Mouse (Mus musculus): ENCODE data around the gene Cntn5.

Cntn5 gene

GRCm38 (mm10) chr9:10668676-10669075 lies 235.9 kb downstream of the Cntn5 start:
- TF ChIP-seq POU5F1 (IDR thresholded peaks at IDR 0.05; ENCODE audit: borderline replicate concordance, low read length) (no peak), NANOG (IDR thresholded peaks at IDR 0.05; ENCODE audit: borderline replicate concordance, low read length) (no peak), CTCF (conservative IDR thresholded peaks at IDR 0.05; ENCODE audit: low read length) (no peak)
- H3K4me3 ChIP-seq (replicated peaks; ENCODE audit: low read length), result no peak overlapping the region
- no peaks in the 10 kb centered on the region for H3K9me3 ChIP-seq (ENCODE audit: low read length)
- no peaks in the 10 kb centered on the region for H3K27me3 ChIP-seq (ENCODE audit: insufficient read depth, low read length)
- no peaks in the 10 kb centered on the region for H3K4me1 ChIP-seq (replicated peaks; ENCODE audit: low read depth, low read length)
- H3K36me3 ChIP-seq (ENCODE audit: insufficient read depth, low read length), result no peaks in the 10 kb centered on the region

DNA sequence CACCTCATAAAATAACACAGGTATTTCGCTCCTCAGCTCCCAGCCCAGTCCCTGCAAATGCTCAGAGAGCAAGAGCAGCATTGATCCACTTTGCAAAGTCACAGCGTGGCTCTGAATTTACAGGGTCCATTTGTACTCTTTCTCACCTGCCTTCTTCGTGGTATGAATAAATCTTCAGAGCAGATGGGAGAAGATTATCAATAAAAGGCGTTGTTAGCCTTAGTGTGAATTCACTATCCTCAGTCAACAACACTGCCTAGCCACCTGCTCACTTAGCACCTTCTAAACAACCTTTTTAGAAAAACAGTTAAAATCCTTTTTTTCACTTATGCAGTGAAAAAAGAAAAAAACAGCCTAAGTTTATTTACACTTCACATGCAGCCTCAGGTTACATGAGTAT lies 237.1 kb downstream of the Cntn5 start:
- Histone ChIP-seq H3K9me3 (ENCODE audit: low read length) (no peaks in the 10 kb centered on the region), H3K27me3 (ENCODE audit: insufficient read depth, low read length) (no peaks in the 10 kb centered on the region), H3K36me3 (ENCODE audit: insufficient read depth, low read length) (no peaks in the 10 kb centered on the region), H3K4me3 (replicated peaks; ENCODE audit: low read length) (no peak overlapping the region), H3K4me1 (replicated peaks; ENCODE audit: low read depth, low read length) (no peaks in the 10 kb centered on the region)
- TF ChIP-seq NANOG (IDR thresholded peaks at IDR 0.05; ENCODE audit: borderline replicate concordance, low read length) (no peak), POU5F1 (IDR thresholded peaks at IDR 0.05; ENCODE audit: borderline replicate concordance, low read length) (no peak), CTCF (conservative IDR thresholded peaks at IDR 0.05; ENCODE audit: low read length) (no peak)

DNA sequence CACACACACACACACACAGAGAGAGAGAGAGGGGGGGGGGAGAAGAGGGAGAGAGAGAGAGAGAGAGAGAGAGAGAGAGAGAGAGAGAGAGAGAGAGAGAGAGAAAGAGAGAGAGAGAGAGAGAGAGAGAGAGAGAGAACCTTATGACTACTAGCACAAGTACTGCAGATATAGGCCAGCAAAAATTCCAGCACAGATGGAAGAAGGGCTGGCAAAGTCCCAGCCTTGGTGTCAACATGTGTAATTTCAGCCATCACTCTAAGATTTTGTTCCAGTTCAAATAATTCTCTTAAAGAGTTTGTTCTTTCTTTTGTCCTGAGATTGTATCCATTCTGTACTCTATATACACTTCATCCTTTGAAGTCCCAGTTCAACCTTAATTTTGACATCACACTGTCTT lies 238.8 kb downstream of the Cntn5 start:
- Histone ChIP-seq H3K27me3 (ENCODE audit: insufficient read depth, low read length) (no peaks in the 10 kb centered on the region), H3K4me1 (replicated peaks; ENCODE audit: low read depth, low read length) (no peaks in the 10 kb centered on the region), H3K36me3 (ENCODE audit: insufficient read depth, low read length) (no peaks in the 10 kb centered on the region), H3K9me3 (ENCODE audit: low read length) (no peaks in the 10 kb centered on the region), H3K4me3 (replicated peaks; ENCODE audit: low read length) (no peak overlapping the region)
- no peak for TF ChIP-seq POU5F1 (IDR thresholded peaks at IDR 0.05; ENCODE audit: borderline replicate concordance, low read length)
- no peak for TF ChIP-seq NANOG (IDR thresholded peaks at IDR 0.05; ENCODE audit: borderline replicate concordance, low read length)
- TF ChIP-seq CTCF (conservative IDR thresholded peaks at IDR 0.05; ENCODE audit: low read length), result no peak

- no peaks in the 10 kb centered on the region for H3K36me3 ChIP-seq (ENCODE audit: insufficient read depth, low read length)
- TF ChIP-seq CTCF (conservative IDR thresholded peaks at IDR 0.05; ENCODE audit: low read length), result no peak
- no peak for TF ChIP-seq POU5F1 (IDR thresholded peaks at IDR 0.05; ENCODE audit: borderline replicate concordance, low read length)
- H3K4me3 ChIP-seq (replicated peaks; ENCODE audit: low read length), result no peak overlapping the region
- H3K27me3 ChIP-seq (ENCODE audit: insufficient read depth, low read length), result no peaks in the 10 kb centered on the region
- no peaks in the 10 kb centered on the region for H3K4me1 ChIP-seq (replicated peaks; ENCODE audit: low read depth, low read length)
- no peaks in the 10 kb centered on the region for H3K9me3 ChIP-seq (ENCODE audit: low read length)
Observed at GRCm38 (mm10) chr9:10663101-10663500, 241.5 kb downstream of the Cntn5 start.

- no peaks in the 10 kb centered on the region for H3K4me1 ChIP-seq (replicated peaks; ENCODE audit: low read depth, low read length)
- TF ChIP-seq NANOG (IDR thresholded peaks at IDR 0.05; ENCODE audit: borderline replicate concordance, low read length) (no peak), POU5F1 (IDR thresholded peaks at IDR 0.05; ENCODE audit: borderline replicate concordance, low read length) (no peak), CTCF (conservative IDR thresholded peaks at IDR 0.05; ENCODE audit: low read length) (no peak)
- H3K36me3 ChIP-seq (ENCODE audit: insufficient read depth, low read length), result no peaks in the 10 kb centered on the region
- H3K9me3 ChIP-seq (ENCODE audit: low read length), result no peaks in the 10 kb centered on the region
- no peak overlapping the region for H3K4me3 ChIP-seq (replicated peaks; ENCODE audit: low read length)
- no peaks in the 10 kb centered on the region for H3K27me3 ChIP-seq (ENCODE audit: insufficient read depth, low read length)
Observed at GRCm38 (mm10) chr9:10659478-10659877, 245.1 kb downstream of the Cntn5 start.

DNA sequence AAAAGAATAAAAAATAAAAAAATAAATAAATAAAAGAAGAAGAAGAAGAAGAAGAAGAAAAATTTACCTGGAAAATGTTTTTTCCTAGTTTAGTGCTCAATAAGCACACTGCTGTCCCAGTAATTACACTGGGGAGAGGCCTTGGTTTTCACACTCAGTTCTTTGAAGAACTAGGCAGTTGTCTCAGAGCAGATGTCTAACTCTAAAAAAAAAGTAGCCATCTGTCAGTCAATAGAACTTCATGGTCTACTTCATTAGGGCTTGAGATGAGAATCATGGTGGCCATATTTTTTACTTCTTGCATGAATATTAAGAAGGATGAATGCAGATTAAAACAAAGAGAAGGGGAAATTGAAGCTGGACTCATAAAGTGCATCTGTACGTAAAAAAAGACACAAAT lies 246.5 kb downstream of the Cntn5 start:
- no peaks in the 10 kb centered on the region for H3K9me3 ChIP-seq (ENCODE audit: low read length)
- no peak for TF ChIP-seq CTCF (conservative IDR thresholded peaks at IDR 0.05; ENCODE audit: low read length)
- no peak for TF ChIP-seq POU5F1 (IDR thresholded peaks at IDR 0.05; ENCODE audit: borderline replicate concordance, low read length)
- no peak for TF ChIP-seq NANOG (IDR thresholded peaks at IDR 0.05; ENCODE audit: borderline replicate concordance, low read length)
- no peak overlapping the region for H3K4me3 ChIP-seq (replicated peaks; ENCODE audit: low read length)
- H3K27me3 ChIP-seq (ENCODE audit: insufficient read depth, low read length), result no peaks in the 10 kb centered on the region
- H3K36me3 ChIP-seq (ENCODE audit: insufficient read depth, low read length), result no peaks in the 10 kb centered on the region
- H3K4me1 ChIP-seq (replicated peaks; ENCODE audit: low read depth, low read length), result no peaks in the 10 kb centered on the region

DNA sequence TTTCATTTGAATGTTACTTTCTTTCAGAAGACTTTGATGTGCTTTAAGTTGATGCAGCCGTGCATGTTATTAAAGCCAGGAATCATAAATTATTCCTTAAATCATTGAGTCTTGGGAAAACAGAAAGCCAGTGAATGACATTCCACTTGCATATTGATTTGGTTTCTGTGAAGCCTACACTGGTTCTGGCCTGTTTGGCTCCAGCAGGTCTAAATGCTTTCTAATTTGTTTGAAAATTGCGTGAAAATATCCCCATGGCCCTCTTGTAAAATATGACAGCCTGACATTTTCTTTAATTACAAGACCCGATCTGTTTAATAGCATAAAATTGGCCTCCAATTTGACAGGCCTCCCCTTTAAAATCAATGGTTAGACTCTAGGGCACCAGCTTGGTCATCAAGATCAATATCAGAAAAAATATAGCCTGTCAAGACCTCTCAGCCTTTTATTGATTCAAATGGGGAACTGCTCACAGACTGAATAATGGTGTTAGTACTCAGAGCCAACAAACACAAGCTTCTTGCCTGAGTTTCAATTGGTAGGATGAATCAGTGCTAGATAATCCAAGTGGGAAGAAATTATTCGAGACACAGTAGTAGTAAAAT lies 247.3 kb downstream of the Cntn5 start:
- Histone ChIP-seq H3K27me3 (ENCODE audit: insufficient read depth, low read length) (no peaks in the 10 kb centered on the region), H3K36me3 (ENCODE audit: insufficient read depth, low read length) (no peaks in the 10 kb centered on the region), H3K4me1 (replicated peaks; ENCODE audit: low read depth, low read length) (no peaks in the 10 kb centered on the region), H3K9me3 (ENCODE audit: low read length) (no peaks in the 10 kb centered on the region), H3K4me3 (replicated peaks; ENCODE audit: low read length) (no peak overlapping the region)
- TF ChIP-seq CTCF (conservative IDR thresholded peaks at IDR 0.05; ENCODE audit: low read length), result no peak
- TF ChIP-seq POU5F1 (IDR thresholded peaks at IDR 0.05; ENCODE audit: borderline replicate concordance, low read length), result no peak
- no peak for TF ChIP-seq NANOG (IDR thresholded peaks at IDR 0.05; ENCODE audit: borderline replicate concordance, low read length)

- Histone ChIP-seq H3K4me3 (replicated peaks; ENCODE audit: low read length) (no peak overlapping the region), H3K27me3 (ENCODE audit: insufficient read depth, low read length) (no peaks in the 10 kb centered on the region), H3K4me1 (replicated peaks; ENCODE audit: low read depth, low read length) (no peaks in the 10 kb centered on the region), H3K9me3 (ENCODE audit: low read length) (no peaks in the 10 kb centered on the region), H3K36me3 (ENCODE audit: insufficient read depth, low read length) (no peaks in the 10 kb centered on the region)
- no peak for TF ChIP-seq POU5F1 (IDR thresholded peaks at IDR 0.05; ENCODE audit: borderline replicate concordance, low read length)
- TF ChIP-seq NANOG (IDR thresholded peaks at IDR 0.05; ENCODE audit: borderline replicate concordance, low read length), result no peak
- no peak for TF ChIP-seq CTCF (conservative IDR thresholded peaks at IDR 0.05; ENCODE audit: low read length)
Observed at GRCm38 (mm10) chr9:10650632-10651031, 253.9 kb downstream of the Cntn5 start.

- TF ChIP-seq CTCF (conservative IDR thresholded peaks at IDR 0.05; ENCODE audit: low read length) (no peak), POU5F1 (IDR thresholded peaks at IDR 0.05; ENCODE audit: borderline replicate concordance, low read length) (no peak), NANOG (IDR thresholded peaks at IDR 0.05; ENCODE audit: borderline replicate concordance, low read length) (no peak)
Observed at GRCm38 (mm10) chr9:10645951-10646350, 258.6 kb downstream of the Cntn5 start.

More at GRCm38 (mm10) chr9:10645951-10646350, 258.6 kb downstream of the Cntn5 start:
- no peaks in the 10 kb centered on the region for H3K9me3 ChIP-seq (ENCODE audit: low read length)
- H3K4me3 ChIP-seq (replicated peaks; ENCODE audit: low read length), result no peak overlapping the region
- H3K4me1 ChIP-seq (replicated peaks; ENCODE audit: low read depth, low read length), result no peaks in the 10 kb centered on the region
- H3K36me3 ChIP-seq (ENCODE audit: insufficient read depth, low read length), result no peaks in the 10 kb centered on the region
- no peaks in the 10 kb centered on the region for H3K27me3 ChIP-seq (ENCODE audit: insufficient read depth, low read length)
